Mouse (Mus musculus) CD4-positive, CD25-positive, alpha-beta regulatory T cell, adult 9 weeks (primary cell): Measurements from ENCODE around the gene Ica1. TPM values are rescaled to one million over a fixed set of nuclear protein-coding genes. Genes with fewer than 3 reads are reported as not detected.

ENCODE experiments used
- polyA plus RNA-seq: library from polyadenylated mRNA; unstranded; fragments of 100-300 nt; shearing (Covaris generic); gene quantifications from one replicate; pipeline ENCODE4 v1.2.1, GENCODE M21; 2017

The Ica1 gene
- polyA plus RNA-seq, result 4.5 TPM

DNA sequence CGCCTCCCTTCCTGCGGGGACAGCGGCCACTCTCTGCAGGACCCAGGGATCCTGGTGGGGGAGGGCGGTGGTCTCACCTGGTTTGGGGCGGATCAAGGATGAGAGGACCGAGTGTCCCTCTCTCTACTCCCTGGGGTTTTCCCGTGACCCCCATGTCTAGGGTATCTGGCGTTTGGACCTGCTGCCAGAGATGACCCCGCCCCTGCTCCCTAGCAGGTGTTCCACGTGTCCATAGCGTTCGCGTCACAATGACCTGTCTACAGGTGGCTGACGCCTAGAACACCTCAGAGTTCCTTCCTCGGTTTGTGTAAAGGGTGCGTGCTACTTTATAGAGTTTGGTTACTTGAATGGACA lies at the start of gene Ica1:
TSS of gene Ica1 (minus strand) at position 193 of the 354 bp plus-strand sequence.

Other genes starting within 250 kb of the Ica1 start
- not detected for gene Nxph1, start 169.9 kb upstream of the Ica1 start, polyA plus RNA-seq